Mouse (Mus musculus) MEL (cell line): ENCODE measurements around the gene Hist2h3c1. TPM values are rescaled to one million over a fixed set of nuclear protein-coding genes. Genes with fewer than 3 reads are reported as not detected.

Experiments
- DNase-seq: peaks from one replicate; pipeline ENCODE4 v3.0.0; 2011; ENCODE audit warnings: low read depth, low spot score
- H3K27ac ChIP-seq: 2 replicates; pipeline ENCODE4 v1.5.1; 2012; ENCODE audit warnings: low read depth, mild to moderate bottlenecking, control low read depth, low read length, moderate library complexity; ENCODE audit not compliant: control insufficient read depth
- H3K27me3 ChIP-seq, 2 experiments: fragments of 150-350 bp in 1 of 2; sonication (generic) in 1 of 2; 2 replicates each; pipeline ENCODE4 v1.6.1; 2012; ENCODE audit warnings: low read length in 2 of 2, mild to moderate bottlenecking in 2 of 2, improper control_type of control experiment in 1 of 2, moderate library complexity in 1 of 2; ENCODE audit not compliant: insufficient read depth in 2 of 2, control insufficient read depth in 1 of 2
- H3K36me3 ChIP-seq, 2 experiments: 2 replicates each; pipeline ENCODE4 v1.6.1; 2012 to 2014; ENCODE audit warnings: low read length in 2 of 2, improper control_type of control experiment in 1 of 2, inconsistent platforms in 1 of 2, mild to moderate bottlenecking in 1 of 2; ENCODE audit not compliant: insufficient read depth in 2 of 2, control insufficient read depth in 1 of 2
- H3K4me1 ChIP-seq, 2 experiments: fragments of 150-350 bp in 1 of 2; sonication (generic) in 1 of 2; 2 replicates each; pipeline ENCODE4 v1.6.1; 2012; ENCODE audit warnings: low read length in 2 of 2, improper control_type of control experiment in 1 of 2, mild to moderate bottlenecking in 1 of 2; ENCODE audit not compliant: insufficient read depth in 2 of 2, control insufficient read depth in 1 of 2
- H3K4me3 ChIP-seq, 2 experiments: fragments of 150-350 bp in 1 of 2; sonication (generic) in 1 of 2; 2 replicates each; pipeline ENCODE4 v1.5.1; 2012; ENCODE audit warnings: low read depth in 2 of 2, low read length in 2 of 2, mild to moderate bottlenecking in 2 of 2, moderate library complexity in 2 of 2, control low read depth in 1 of 2, improper control_type of control experiment in 1 of 2; ENCODE audit not compliant: control insufficient read depth in 1 of 2, insufficient read depth in 1 of 2
- H3K79me2 ChIP-seq: 2 replicates; pipeline ENCODE4 v1.6.1; 2012; ENCODE audit warnings: mild to moderate bottlenecking, low read length, moderate library complexity; ENCODE audit not compliant: control insufficient read depth, poor library complexity, insufficient read depth
- H3K9ac ChIP-seq: 2 replicates; pipeline ENCODE4 v1.6.1; 2012; ENCODE audit warnings: low read depth, mild to moderate bottlenecking, control low read depth, low read length, moderate library complexity; ENCODE audit not compliant: control insufficient read depth, poor library complexity, severe bottlenecking
- H3K9me3 ChIP-seq: fragments of 150-350 bp; sonication (generic); replicated peaks from 2 replicates; pipeline ENCODE4 v1.6.1; 2012; ENCODE audit warnings: mild to moderate bottlenecking, low read length, improper control_type of control experiment, moderate library complexity; ENCODE audit not compliant: insufficient read depth
- KAT2A ChIP-seq: conservative IDR thresholded peaks from 2 replicates; pipeline ENCODE4 v1.6.1; 2012; ENCODE audit warnings: low read depth, low read length, improper control_type of control experiment, inconsistent platforms
- NRF1 ChIP-seq: IDR thresholded peaks from 2 replicates; pipeline ENCODE4 v1.6.1; 2014; ENCODE audit warnings: low read depth, mild to moderate bottlenecking, inconsistent platforms, low read length, improper control_type of control experiment, moderate library complexity; ENCODE audit not compliant: poor library complexity, insufficient read depth, severe bottlenecking
- TAL1 ChIP-seq: IDR thresholded peaks from 2 replicates; pipeline ENCODE4 v1.6.1; 2012; ENCODE audit warnings: mild to moderate bottlenecking, inconsistent platforms, low read length, moderate library complexity, mixed read lengths
- TBP ChIP-seq: IDR thresholded peaks from 2 replicates; pipeline ENCODE4 v1.8.0; 2011; ENCODE audit warnings: low read depth, low read length, improper control_type of control experiment
- UBTF ChIP-seq: IDR thresholded peaks from 2 replicates; pipeline ENCODE4 v1.6.1; 2012; ENCODE audit warnings: low read depth, mild to moderate bottlenecking, inconsistent platforms, low read length, improper control_type of control experiment, moderate library complexity, borderline replicate concordance; ENCODE audit not compliant: insufficient read depth
- USF2 ChIP-seq, 2 experiments: IDR thresholded peaks; 2 replicates each; pipeline ENCODE4 v1.6.1; 2011 to 2012; ENCODE audit warnings: improper control_type of control experiment in 2 of 2, low read length in 2 of 2, borderline replicate concordance in 1 of 2, inconsistent platforms in 1 of 2, low read depth in 1 of 2, mild to moderate bottlenecking in 1 of 2; ENCODE audit not compliant: insufficient read depth in 1 of 2
- ZKSCAN1 ChIP-seq: IDR thresholded peaks from 2 replicates; pipeline ENCODE4 v1.6.1; 2012; ENCODE audit warnings: low read depth, mild to moderate bottlenecking, inconsistent platforms, low read length, improper control_type of control experiment, moderate library complexity
- polyA plus RNA-seq, 2 experiments: library from polyadenylated mRNA; stranded (reverse) in 1 of 2; unstranded in 1 of 2; fragments of >175 nt in 1 of 2; fragments of >200 nt in 1 of 2; gene quantifications; 2 replicates each; pipeline versions ENCODE4 v1.2.1 to v1.2.4; 2012; ENCODE audit warnings: low replicate concordance in 2 of 2, low read depth in 1 of 2; ENCODE audit not compliant: insufficient read length in 2 of 2, insufficient read depth in 1 of 2, missing spikeins in 1 of 2
- total RNA-seq: library from RNA; depleted of rRNA; stranded (reverse); fragments of 300-350 nt; gene quantifications from 2 replicates; pipeline ENCODE4 v1.2.3, GENCODE M21; 2012

Hist2h3c1 gene
- total and polyA plus RNA-seq, 3 experiments = 1.5 TPM; not detected in 2

DNA sequence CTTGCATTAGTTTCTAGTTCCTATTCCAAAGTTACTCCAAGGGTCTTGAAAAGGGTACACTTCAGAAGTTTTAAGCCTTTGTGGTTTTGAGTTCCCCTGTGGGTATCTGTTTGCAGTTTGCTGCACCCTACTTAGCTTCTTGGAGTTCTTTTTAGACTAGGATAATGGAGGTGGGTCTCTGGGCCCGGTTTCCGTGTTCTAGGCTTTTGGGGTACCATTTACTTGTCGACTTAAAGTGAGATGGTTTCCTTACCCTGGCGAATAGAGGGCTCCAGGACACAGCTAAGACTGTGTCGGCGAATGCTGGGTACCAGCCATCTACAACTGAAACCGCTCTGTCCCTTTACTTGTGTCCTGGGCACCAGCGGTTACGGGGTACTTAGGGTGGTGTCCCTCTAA is 24.8 kb upstream of the Hist2h3c1 start:
- peaks cover 8 to 38% of the 10 kb centered on the region in 2 experiments for H3K4me1 ChIP-seq
- H3K79me2 ChIP-seq = peaks cover 18% of the 10 kb centered on the region; the same call in 1 of the 2 replicates
- peak overlapping the region; percentile 88 for H3K27ac ChIP-seq
- H3K9ac ChIP-seq = peak overlapping the region; percentile 74
- H3K4me3 ChIP-seq = peak overlapping the region; percentile 58 to 70
- peak; percentile 86 for DNase-seq
- no peaks in the 10 kb centered on the region for H3K9me3 ChIP-seq
- no peaks in the 10 kb centered on the region for H3K27me3 ChIP-seq
- peaks cover 0 to 51% of the 10 kb centered on the region in 2 experiments; a peak in 2 of 4 replicates for H3K36me3 ChIP-seq
- TF ChIP-seq UBTF (peak; percentile 13; the same call in 1 of the 2 replicates), KAT2A (no peak), TBP (peak; percentile 33; the same call in 1 of the 2 replicates)

DNA sequence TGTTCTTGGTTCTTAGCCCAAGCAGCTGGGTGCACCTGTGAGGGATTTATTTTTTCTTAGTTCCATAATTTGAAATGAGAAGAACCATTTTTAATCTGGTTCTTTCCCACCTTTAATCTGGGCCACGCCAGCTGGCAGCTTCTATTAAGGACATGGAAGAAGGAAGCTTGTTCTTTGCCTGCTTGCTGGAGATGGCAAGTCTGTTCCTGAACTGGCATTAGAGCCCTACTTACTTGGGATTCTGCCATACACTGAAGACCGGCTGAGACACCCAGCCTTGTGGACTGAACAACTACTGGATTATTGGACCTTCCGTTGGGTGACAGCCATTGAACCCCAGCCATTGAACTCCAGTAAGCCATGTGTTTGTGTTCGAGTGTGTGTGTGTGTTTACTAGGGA is 23.7 kb upstream of the Hist2h3c1 start:
- H3K4me3 ChIP-seq = peak overlapping the region; percentile 22 to 58
- H3K36me3 ChIP-seq = peaks cover 0 to 55% of the 10 kb centered on the region in 2 experiments; a peak in 2 of 4 replicates
- no peaks in the 10 kb centered on the region for H3K9me3 ChIP-seq
- DNase-seq = peak; percentile 58
- peaks cover 8 to 44% of the 10 kb centered on the region in 2 experiments for H3K4me1 ChIP-seq
- H3K27me3 ChIP-seq = no peaks in the 10 kb centered on the region
- TF ChIP-seq USF2 (IDR thresholded peaks at IDR 0.05; ENCODE audit: borderline replicate concordance in 1 of 2, insufficient read depth in 1 of 2, low read depth in 1 of 2, low read length in 2 of 2) = no peak
- peak; percentile 35; the same call in 1 of the 2 replicates for TF ChIP-seq TAL1
- 0 out of 2 replicates have a peak overlapping the region, but pooled peaks have one; percentile 7 for H3K27ac ChIP-seq
- H3K9ac ChIP-seq = peak overlapping the region; percentile 74
- H3K79me2 ChIP-seq = peaks cover 18% of the 10 kb centered on the region; the same call in 1 of the 2 replicates

DNA sequence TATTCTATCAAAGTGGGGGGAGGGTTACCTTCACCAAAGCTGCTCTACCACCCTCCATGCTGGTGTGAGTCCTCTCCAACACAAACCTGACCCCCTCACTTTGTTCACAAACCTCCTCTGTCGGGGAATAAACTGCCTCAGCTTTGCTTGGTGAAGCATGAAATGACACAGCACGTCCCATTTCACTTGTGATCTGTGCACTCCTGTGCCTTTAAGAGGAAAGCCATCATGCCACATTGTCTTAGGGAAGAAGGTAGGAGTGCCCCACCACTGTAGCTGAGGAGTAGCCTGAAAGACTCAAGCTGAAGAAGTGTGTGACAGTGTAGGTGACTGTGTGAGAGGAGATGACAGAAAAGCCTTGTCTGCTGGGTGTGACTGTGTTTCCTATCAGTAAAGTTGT is 21.1 kb upstream of the Hist2h3c1 start:
- DNase-seq = peak; percentile 69
- peak overlapping the region; percentile 8; the same call in 1 of the 2 replicates for H3K27ac ChIP-seq
- H3K79me2 ChIP-seq = peaks cover 9% of the 10 kb centered on the region; the same call in 1 of the 2 replicates
- H3K4me3 ChIP-seq = no peak overlapping the region
- H3K4me1 ChIP-seq = peaks cover 8 to 40% of the 10 kb centered on the region in 2 experiments
- H3K9ac ChIP-seq = peak overlapping the region; percentile 1
- H3K9me3 ChIP-seq = no peaks in the 10 kb centered on the region
- H3K27me3 ChIP-seq = no peaks in the 10 kb centered on the region
- TF ChIP-seq ZKSCAN1 = no peak
- TF ChIP-seq NRF1 = no peak
- TF ChIP-seq TBP = 0 out of 2 replicates have a peak, but pooled peaks have one; percentile 28
- peaks cover 0 to 45% of the 10 kb centered on the region in 2 experiments; a peak in 2 of 4 replicates for H3K36me3 ChIP-seq
